Mouse (Mus musculus): Measurements from ENCODE around the gene Arhgef40. TPM values are rescaled to one million over a fixed set of nuclear protein-coding genes. Genes with fewer than 3 reads are reported as not detected.

The Arhgef40 gene
- polyA plus RNA-seq, 1 experiment from 2014 or later = 108 TPM

- Histone ChIP-seq H3K36me3 (ENCODE audit: insufficient read depth) (0 out of 2 replicates have a peak, but pooled peaks cover 6% of the 10 kb centered on the region), H3K4me2 (peak overlapping the region; percentile 81), H3K27ac (ENCODE audit: low read depth) (peak overlapping the region; percentile 100), H3K4me1 (ENCODE audit: insufficient read depth) (peaks cover 21% of the 10 kb centered on the region; the same call in 1 of the 2 replicates), H3K9ac (peak overlapping the region; percentile 89), H3K4me3 (ENCODE audit: low read depth, low read length) (peak overlapping the region; percentile 65), H3K27me3 (ENCODE audit: insufficient read depth, low read length) (no peaks in the 10 kb centered on the region), H3K9me3 (ENCODE audit: low read depth, low read length) (no peaks in the 10 kb centered on the region)
- TF ChIP-seq CTCF (IDR thresholded peaks at IDR 0.05; ENCODE audit: low read depth) = no peak
- ATAC-seq (ENCODE audit: insufficient read depth) (peak; percentile 5; the same call in 1 of the 2 replicates), DNase-seq (no peak)
- 23% methylated on average over 12 of the region's 12 CpGs for WGBS
These were observed 34.6 kb downstream of the Arhgef40 start for GRCm38 (mm10) chr14:52019051-52019589.

GRCm38 (mm10) chr14:52019590-52020340, 35.2 kb downstream of the Arhgef40 start:
- peak; percentile 71 for TF ChIP-seq CTCF (IDR thresholded peaks at IDR 0.05; ENCODE audit: low read depth)
- 0 out of 2 replicates have a peak, but pooled peaks cover 6% of the 10 kb centered on the region for H3K36me3 ChIP-seq (ENCODE audit: insufficient read depth)

DNA sequence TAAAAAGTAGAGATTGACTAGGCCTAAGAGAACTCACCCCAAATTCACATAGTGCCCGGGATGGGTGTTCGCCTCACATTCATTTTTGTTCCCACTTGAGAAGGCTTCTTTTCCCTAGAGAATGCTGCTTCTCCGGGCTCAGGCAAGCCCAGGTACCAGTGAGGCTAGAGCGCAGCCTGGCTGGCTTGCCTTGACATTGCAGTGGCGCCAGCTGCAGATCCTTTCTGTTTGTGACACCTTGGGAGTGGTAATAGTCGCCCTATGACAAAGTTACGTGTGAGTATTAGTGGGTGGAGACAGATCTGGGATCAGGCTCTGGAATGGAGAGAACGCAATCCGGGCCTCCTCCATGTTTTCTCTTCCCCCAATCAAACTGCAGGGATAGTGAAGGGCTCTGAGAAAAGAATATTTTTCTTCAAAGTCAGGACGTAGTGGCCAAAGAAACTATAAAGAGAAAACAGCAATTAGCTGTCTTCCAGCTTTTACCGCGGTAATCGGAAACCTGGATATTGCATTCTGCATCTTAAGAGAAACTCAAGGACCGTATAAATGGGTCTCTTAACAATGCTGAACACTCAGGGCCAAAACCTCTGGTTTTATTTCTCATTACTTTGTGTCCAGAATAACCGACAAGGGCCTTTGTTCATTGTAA, 36.1 kb downstream of the Arhgef40 start, which contains the start of gene Zfp219:
Gene Zfp219 (minus strand): TSS at position 248 of the 652 bp plus-strand sequence.
- WGBS = 6% methylated on average over 15 of the region's 15 CpGs
- Histone ChIP-seq H3K4me2 (peak within 1 kb of the TSS; percentile 81), H3K27ac (ENCODE audit: low read depth) (peak within 1 kb of the TSS; percentile 100), H3K4me3 (ENCODE audit: low read depth, low read length) (peak within 1 kb of the TSS; percentile 65), H3K27me3 (ENCODE audit: insufficient read depth, low read length) (no peaks in the 10 kb centered on the region), H3K4me1 (ENCODE audit: insufficient read depth) (peaks cover 17% of the 10 kb centered on the region; the same call in 1 of the 2 replicates), H3K36me3 (ENCODE audit: insufficient read depth) (0 out of 2 replicates have a peak, but pooled peaks cover 6% of the 10 kb centered on the region), H3K9ac (peak within 1 kb of the TSS; percentile 89), H3K9me3 (ENCODE audit: low read depth, low read length) (no peaks in the 10 kb centered on the region)
- ATAC-seq (ENCODE audit: insufficient read depth) (peak; percentile 59), DNase-seq (peak; percentile 90)
- peak; percentile 73 for TF ChIP-seq CTCF (IDR thresholded peaks at IDR 0.05; ENCODE audit: low read depth)

More at GRCm38 (mm10) chr14:52019590-52020340, 35.2 kb downstream of the Arhgef40 start:
- peak; percentile 99 for DNase-seq
- peak overlapping the region; percentile 81 for H3K4me2 ChIP-seq
- peak overlapping the region; percentile 65 for H3K4me3 ChIP-seq (ENCODE audit: low read depth, low read length)
- H3K4me1 ChIP-seq (ENCODE audit: insufficient read depth) = peaks cover 21% of the 10 kb centered on the region; the same call in 1 of the 2 replicates
- peak; percentile 88 for ATAC-seq (ENCODE audit: insufficient read depth)
- peak overlapping the region; percentile 89 for H3K9ac ChIP-seq
- H3K27ac ChIP-seq (ENCODE audit: low read depth) = peak overlapping the region; percentile 100
- WGBS = under 1% methylated on average over 73 of the region's 74 CpGs
- no peaks in the 10 kb centered on the region for H3K27me3 ChIP-seq (ENCODE audit: insufficient read depth, low read length)
- no peaks in the 10 kb centered on the region for H3K9me3 ChIP-seq (ENCODE audit: low read depth, low read length)

- no peak for TF ChIP-seq CTCF (IDR thresholded peaks at IDR 0.05; ENCODE audit: low read depth)
- H3K4me3 ChIP-seq (ENCODE audit: low read depth, low read length) = peak overlapping the region; percentile 65; the same call in 1 of the 2 replicates
- no peak for DNase-seq
These were observed 36.6 kb downstream of the Arhgef40 start for GRCm38 (mm10) chr14:52021138-52021529.

DNA sequence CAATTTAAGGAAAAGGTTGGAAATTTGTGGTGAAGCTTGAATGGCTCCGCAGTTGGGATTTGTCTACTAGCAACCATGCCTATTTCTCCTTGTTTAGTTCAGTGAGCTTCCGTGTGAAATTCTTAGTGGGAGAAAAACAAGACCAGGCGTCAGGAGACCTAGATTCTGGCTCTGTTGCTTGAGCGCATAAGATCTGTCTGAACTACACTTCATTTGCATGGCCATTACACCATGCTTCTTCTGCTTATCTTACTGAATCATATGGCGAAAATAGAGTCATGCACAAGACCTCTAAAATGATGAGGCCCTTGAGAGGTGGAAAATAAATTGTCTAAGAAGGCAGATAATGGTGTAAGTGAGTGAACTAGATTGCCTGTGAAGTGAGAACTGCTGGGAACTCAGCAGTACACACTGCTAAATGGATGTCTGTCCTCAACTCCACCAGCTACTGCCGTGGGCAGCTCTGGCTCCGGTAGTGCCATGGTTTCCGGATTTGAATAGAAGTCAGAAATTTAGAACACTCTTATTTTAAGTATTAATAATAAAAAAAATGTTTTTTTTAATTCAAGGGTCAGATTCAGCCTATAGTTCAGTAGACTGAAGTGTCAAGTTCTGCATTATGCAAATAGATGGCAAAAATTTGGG, 37.2 kb downstream of the Arhgef40 start:
- Histone ChIP-seq H3K4me3 (ENCODE audit: low read depth, low read length) (no peak overlapping the region), H3K4me1 (ENCODE audit: insufficient read depth) (peaks cover 11% of the 10 kb centered on the region; the same call in 1 of the 2 replicates), H3K27me3 (ENCODE audit: insufficient read depth, low read length) (no peaks in the 10 kb centered on the region), H3K9ac (no peak overlapping the region), H3K36me3 (ENCODE audit: insufficient read depth) (0 out of 2 replicates have a peak, but pooled peaks cover 5% of the 10 kb centered on the region), H3K27ac (ENCODE audit: low read depth) (peak overlapping the region; percentile 100), H3K9me3 (ENCODE audit: low read depth, low read length) (no peaks in the 10 kb centered on the region), H3K4me2 (no peak overlapping the region)
- ATAC-seq (ENCODE audit: insufficient read depth) = no peak
- WGBS = 87% methylated on average over 8 of the region's 8 CpGs
- DNase-seq = no peak
- no peak for TF ChIP-seq CTCF (IDR thresholded peaks at IDR 0.05; ENCODE audit: low read depth)

More at GRCm38 (mm10) chr14:52021138-52021529, 36.6 kb downstream of the Arhgef40 start:
- H3K27me3 ChIP-seq (ENCODE audit: insufficient read depth, low read length) = no peaks in the 10 kb centered on the region
- no peaks in the 10 kb centered on the region for H3K9me3 ChIP-seq (ENCODE audit: low read depth, low read length)
- ATAC-seq (ENCODE audit: insufficient read depth) = no peak
- peak overlapping the region; percentile 100 for H3K27ac ChIP-seq (ENCODE audit: low read depth)
- 0 out of 2 replicates have a peak, but pooled peaks cover 6% of the 10 kb centered on the region for H3K36me3 ChIP-seq (ENCODE audit: insufficient read depth)
- H3K4me1 ChIP-seq (ENCODE audit: insufficient read depth) = peaks cover 12% of the 10 kb centered on the region; the same call in 1 of the 2 replicates
- H3K9ac ChIP-seq = peak overlapping the region; percentile 89
- 52% methylated on average over 4 of the region's 4 CpGs for WGBS
- H3K4me2 ChIP-seq = peak overlapping the region; percentile 81

- DNase-seq = no peak
- H3K4me3 ChIP-seq (ENCODE audit: low read depth, low read length) = no peak overlapping the region
- TF ChIP-seq CTCF (IDR thresholded peaks at IDR 0.05; ENCODE audit: low read depth) = no peak
- no peak for ATAC-seq (ENCODE audit: insufficient read depth)
- H3K36me3 ChIP-seq (ENCODE audit: insufficient read depth) = no peaks in the 10 kb centered on the region
- H3K4me2 ChIP-seq = peak overlapping the region; percentile 55
- H3K27ac ChIP-seq (ENCODE audit: low read depth) = peak overlapping the region; percentile 89
- H3K27me3 ChIP-seq (ENCODE audit: insufficient read depth, low read length) = no peaks in the 10 kb centered on the region
- H3K9me3 ChIP-seq (ENCODE audit: low read depth, low read length) = no peaks in the 10 kb centered on the region
- peaks cover 11% of the 10 kb centered on the region; the same call in 1 of the 2 replicates for H3K4me1 ChIP-seq (ENCODE audit: insufficient read depth)
- 59% methylated on average over 3 of the region's 3 CpGs for WGBS
- no peak overlapping the region for H3K9ac ChIP-seq
These were observed 37.8 kb downstream of the Arhgef40 start for GRCm38 (mm10) chr14:52022244-52022708.
